Mouse (Mus musculus) bone marrow, adult 2 months (tissue): ENCODE results near the gene Oprl1.

Experiments
- CTCF ChIP-seq: fragments of 200-500 bp; IDR thresholded peaks from 2 replicates; pipeline ENCODE4 v1.5.1; 2011; ENCODE audit warnings: low read length, control low read depth; ENCODE audit not compliant: control insufficient read depth, insufficient read depth
- POLR2A ChIP-seq: fragments of 200-500 bp; IDR thresholded peaks from 2 replicates; pipeline ENCODE4 v1.6.1; 2011; ENCODE audit warnings: low read depth, mild to moderate bottlenecking, control low read depth, low read length, borderline replicate concordance; ENCODE audit not compliant: control insufficient read depth

- TF ChIP-seq CTCF, result no peak
- TF ChIP-seq POLR2A, result no peak
Measured at GRCm38 (mm10) chr2:181676424-181676823, 38.4 kb upstream of the Oprl1 start.
